Mouse (Mus musculus) heart, embryonic 15.5 days (tissue): ENCODE results near the gene Fam187b. TPM values are rescaled to one million over a fixed set of nuclear protein-coding genes. Genes with fewer than 3 reads are reported as not detected.

Experiments
- polyA plus RNA-seq: library from polyadenylated mRNA; unstranded; fragments of >200 nt; fragmentation: Nextera tagmentation; extraction: Ambion mirVana; gene quantifications from 2 replicates; pipeline ENCODE4 v1.2.1, GENCODE M21; 2015

Fam187b gene
- polyA plus RNA-seq, 1 experiment from 2014 or later, result 0.54 TPM

Other genes starting within 250 kb of the Fam187b start
- 167 and 172 TPM in 2 replicates for gene Tmem147, start 244.2 kb upstream of the Fam187b start, polyA plus RNA-seq
- 0.13 TPM in 1 of 2 replicates, not detected in the other for gene Gapdhs, start 230.1 kb upstream of the Fam187b start, polyA plus RNA-seq
- 1.2 and 1.5 TPM in 2 replicates for gene Sbsn, start 222.3 kb upstream of the Fam187b start, polyA plus RNA-seq
- 2.8 and 3.6 TPM in 2 replicates for gene Dmkn, start 210.0 kb upstream of the Fam187b start, polyA plus RNA-seq
- 3.8 and 6.4 TPM in 2 replicates for gene Krtdap, start 185.9 kb upstream of the Fam187b start, polyA plus RNA-seq
- 0.20 and 0.44 TPM in 2 replicates for gene Ffar2, start 150.0 kb upstream of the Fam187b start, polyA plus RNA-seq
- gene Ffar3, start 117.6 kb upstream of the Fam187b start, polyA plus RNA-seq, result 0.15 TPM in 1 of 2 replicates, not detected in the other
- gene Ffar1, start 112.2 kb upstream of the Fam187b start, polyA plus RNA-seq, result not detected in 2 replicates
- 0.06 TPM in 1 of 2 replicates, not detected in the other for gene Cd22, start 93.4 kb upstream of the Fam187b start, polyA plus RNA-seq
- 0.14 and 0.29 TPM in 2 replicates for gene Mag, start 58.9 kb upstream of the Fam187b start, polyA plus RNA-seq
- not detected in 2 replicates for gene Hamp2, start 49.1 kb upstream of the Fam187b start, polyA plus RNA-seq
- not detected in 2 replicates for gene Hamp, start 29.8 kb upstream of the Fam187b start, polyA plus RNA-seq
- 13.1 and 16.2 TPM in 2 replicates for gene Usf2, start 17.0 kb upstream of the Fam187b start, polyA plus RNA-seq
- 7.0 and 18.9 TPM in 2 replicates for gene Lsr, start 326 bp upstream of the Fam187b start, polyA plus RNA-seq
- 39.1 and 47.0 TPM in 2 replicates for gene Fxyd5, start 68.7 kb downstream of the Fam187b start, polyA plus RNA-seq
- gene Fxyd7, start 77.7 kb downstream of the Fam187b start, polyA plus RNA-seq, result 1.1 and 2.7 TPM in 2 replicates
- 950 and 1,236 TPM in 2 replicates for gene Fxyd1, start 83.4 kb downstream of the Fam187b start, polyA plus RNA-seq
- gene Lgi4, start 85.6 kb downstream of the Fam187b start, polyA plus RNA-seq, result 0.25 and 0.39 TPM in 2 replicates
- 2.6 and 15.2 TPM in 2 replicates for gene Fxyd3, start 102.9 kb downstream of the Fam187b start, polyA plus RNA-seq
- gene Hpn, start 141.5 kb downstream of the Fam187b start, polyA plus RNA-seq, result 1.5 and 4.8 TPM in 2 replicates
- 3.7 and 4.0 TPM in 2 replicates for gene Scn1b, start 153.2 kb downstream of the Fam187b start, polyA plus RNA-seq
- gene Gramd1a, start 182.1 kb downstream of the Fam187b start, polyA plus RNA-seq, result 41.4 and 56.8 TPM in 2 replicates